Mouse (Mus musculus): ENCODE data around the gene Ptpre.
"Not testable (repeated sequence)": the region's sequence is repeated elsewhere in the genome, so short reads cannot be mapped to it uniquely, and the experiment has no call there.

Ptpre gene

GRCm38 (mm10) chr7:135605002-135605803 is 67.9 kb downstream of the Ptpre start:
- no peak for DNase-seq (ENCODE audit: low spot score)

- DNase-seq (ENCODE audit: low spot score), result no peak
Observed at GRCm38 (mm10) chr7:135605804-135606072, 68.5 kb downstream of the Ptpre start.

- DNase-seq (ENCODE audit: low spot score), result no peak
Observed at GRCm38 (mm10) chr7:135608208-135608607, 70.9 kb downstream of the Ptpre start.

- no peak for DNase-seq (ENCODE audit: low spot score)
Observed at GRCm38 (mm10) chr7:135609028-135609427, 71.7 kb downstream of the Ptpre start.

- no peak for DNase-seq (ENCODE audit: low spot score)
Observed at GRCm38 (mm10) chr7:135609655-135610054, 72.4 kb downstream of the Ptpre start.

GRCm38 (mm10) chr7:135612276-135612675 is 75.0 kb downstream of the Ptpre start:
- DNase-seq (ENCODE audit: low spot score), result no peak

- no peak for DNase-seq (ENCODE audit: low spot score)
Observed at GRCm38 (mm10) chr7:135612801-135613200, 75.5 kb downstream of the Ptpre start.

GRCm38 (mm10) chr7:135613380-135613779 is 76.1 kb downstream of the Ptpre start:
- DNase-seq (ENCODE audit: low spot score), result no peak

- DNase-seq (ENCODE audit: low spot score), result no peak
Observed at GRCm38 (mm10) chr7:135614892-135615291, 77.6 kb downstream of the Ptpre start.

GRCm38 (mm10) chr7:135616479-135616878 is 79.2 kb downstream of the Ptpre start:
- DNase-seq (ENCODE audit: low spot score), result not testable (repeated sequence)

- no peak for DNase-seq (ENCODE audit: low spot score)
Observed at GRCm38 (mm10) chr7:135617776-135618175, 80.5 kb downstream of the Ptpre start.

GRCm38 (mm10) chr7:135621649-135622048 is 84.4 kb downstream of the Ptpre start:
- DNase-seq (ENCODE audit: low spot score), result no peak

- DNase-seq (ENCODE audit: low spot score), result no peak
Observed at GRCm38 (mm10) chr7:135622241-135622640, 85.0 kb downstream of the Ptpre start.

GRCm38 (mm10) chr7:135624854-135625253 is 87.6 kb downstream of the Ptpre start:
- no peak for DNase-seq (ENCODE audit: low spot score)

GRCm38 (mm10) chr7:135628363-135628762 is 91.1 kb downstream of the Ptpre start:
- DNase-seq (ENCODE audit: low spot score), result no peak

- no peak for DNase-seq (ENCODE audit: low spot score)
Observed at GRCm38 (mm10) chr7:135629019-135629418, 91.7 kb downstream of the Ptpre start.

GRCm38 (mm10) chr7:135631776-135632552 is 94.7 kb downstream of the Ptpre start:
- peak; percentile 72 for DNase-seq (ENCODE audit: low spot score)

GRCm38 (mm10) chr7:135632716-135633258 is 95.5 kb downstream of the Ptpre start:
- DNase-seq (ENCODE audit: low spot score), result no peak

- no peak for DNase-seq (ENCODE audit: low spot score)
Observed at GRCm38 (mm10) chr7:135634851-135635624, 97.8 kb downstream of the Ptpre start.

- no peak for DNase-seq (ENCODE audit: low spot score)
Observed at GRCm38 (mm10) chr7:135637406-135637980, 100.2 kb downstream of the Ptpre start.

- no peak for DNase-seq (ENCODE audit: low spot score)
Observed at GRCm38 (mm10) chr7:135639361-135639760, 102.1 kb downstream of the Ptpre start.

All from ovary, postnatal 36 days (tissue).